Mouse (Mus musculus) midbrain, embryonic 13.5 days (tissue): ENCODE measurements around the gene Qrich2. TPM values are rescaled to one million over a fixed set of nuclear protein-coding genes. Genes with fewer than 3 reads are reported as not detected.

Experiments
- ATAC-seq: fragments of 200-750 bp; cut with Nextera tagmentation; 2 replicates; pipeline ENCODE4 v1.8.0; 2017; ENCODE audit warnings: mild to moderate bottlenecking, moderate TSS enrichment, moderate library complexity
- H3K27ac ChIP-seq: fragments of 300-500 bp; sonication (generic); 2 replicates; pipeline ENCODE4 v1.5.1; 2015; ENCODE audit warnings: inconsistent platforms, mild to moderate bottlenecking, moderate library complexity
- H3K27me3 ChIP-seq: fragments of 300-500 bp; sonication (generic); 2 replicates; pipeline ENCODE4 v1.6.1; 2015; ENCODE audit warnings: mild to moderate bottlenecking, inconsistent platforms
- H3K36me3 ChIP-seq: fragments of 300-500 bp; sonication (generic); 2 replicates; pipeline ENCODE4 v1.6.1; 2015; ENCODE audit warnings: mild to moderate bottlenecking, inconsistent platforms
- H3K4me1 ChIP-seq: fragments of 300-500 bp; sonication (generic); replicated peaks from 2 replicates; pipeline ENCODE4 v1.6.1; 2015; ENCODE audit warnings: inconsistent platforms
- H3K4me2 ChIP-seq: fragments of 300-500 bp; sonication (generic); replicated peaks from 2 replicates; pipeline ENCODE4 v1.6.1; 2015; ENCODE audit warnings: moderate library complexity, mild to moderate bottlenecking, inconsistent platforms
- H3K4me3 ChIP-seq: fragments of 300-500 bp; sonication (generic); replicated peaks from 2 replicates; pipeline ENCODE4 v1.5.1; 2015; ENCODE audit warnings: mild to moderate bottlenecking, inconsistent platforms
- H3K9ac ChIP-seq: fragments of 300-500 bp; sonication (generic); replicated peaks from 2 replicates; pipeline ENCODE4 v1.6.1; 2015; ENCODE audit warnings: mild to moderate bottlenecking, inconsistent platforms
- H3K9me3 ChIP-seq: fragments of 300-500 bp; sonication (generic); 2 replicates; pipeline ENCODE4 v1.6.1; 2016; ENCODE audit warnings: mild to moderate bottlenecking, inconsistent platforms
- WGBS: fragments of 180-500 bp; shearing (Covaris S2); methylation state at CpG from one replicate; pipeline ENCODE4 v1.1.7; 2015; 5-methylcytosine and 5-hydroxymethylcytosine counted together
- polyA plus RNA-seq: library from polyadenylated mRNA; unstranded; fragments of >200 nt; fragmentation: Nextera tagmentation; extraction: Ambion mirVana; gene quantifications from 2 replicates; pipeline ENCODE4 v1.2.1, GENCODE M21; 2015

The Qrich2 gene
- polyA plus RNA-seq, 1 experiment from 2014 or later, result not detected

GRCm38 (mm10) chr11:116394769-116395168 is 71.3 kb downstream of the Qrich2 start:
- H3K27me3 ChIP-seq, result no peaks in the 10 kb centered on the region
- no peaks in the 10 kb centered on the region for H3K9me3 ChIP-seq
- no peak for ATAC-seq
- no peaks in the 10 kb centered on the region for H3K4me1 ChIP-seq
- peaks cover 16% of the 10 kb centered on the region for H3K36me3 ChIP-seq
- no peak overlapping the region for H3K4me3 ChIP-seq
- no peak overlapping the region for H3K27ac ChIP-seq
- no peak overlapping the region for H3K4me2 ChIP-seq
- no peak overlapping the region for H3K9ac ChIP-seq
- WGBS, result 95% methylated on average over 4 of the region's 4 CpGs

Other genes with a start within 250 kb of the Qrich2 start
- gene Evpl, start 228.2 kb downstream of the Qrich2 start, polyA plus RNA-seq, result 0.28 and 0.30 TPM in 2 replicates
- gene Srp68, start 192.0 kb downstream of the Qrich2 start, polyA plus RNA-seq, result 63.4 and 68.5 TPM in 2 replicates
- gene Galr2, start 185.3 kb downstream of the Qrich2 start, polyA plus RNA-seq, result 0.22 and 0.26 TPM in 2 replicates
- gene Exoc7, start 159.0 kb downstream of the Qrich2 start, polyA plus RNA-seq, result 92.0 and 104 TPM in 2 replicates
- gene Foxj1, start 130.8 kb downstream of the Qrich2 start, polyA plus RNA-seq, result 6.2 and 12.4 TPM in 2 replicates
- gene Rnf157, start 53.2 kb downstream of the Qrich2 start, polyA plus RNA-seq, result 25.7 and 31.3 TPM in 2 replicates
- gene Ubald2, start 32.1 kb downstream of the Qrich2 start, polyA plus RNA-seq, result 47.7 and 50.3 TPM in 2 replicates
- gene Prpsap1, start 28.0 kb upstream of the Qrich2 start, polyA plus RNA-seq, result 175 and 187 TPM in 2 replicates
- 3.1 and 3.2 TPM in 2 replicates for gene Sphk1, start 64.7 kb upstream of the Qrich2 start, polyA plus RNA-seq
- 12.3 and 12.7 TPM in 2 replicates for gene Ube2o, start 115.2 kb upstream of the Qrich2 start, polyA plus RNA-seq
- gene Aanat, start 120.2 kb upstream of the Qrich2 start, polyA plus RNA-seq, result 0.22 and 0.34 TPM in 2 replicates
- 0.76 and 0.77 TPM in 2 replicates for gene Rhbdf2, start 160.8 kb upstream of the Qrich2 start, polyA plus RNA-seq
- 1.0 and 1.2 TPM in 2 replicates for gene Prcd, start 187.3 kb upstream of the Qrich2 start, polyA plus RNA-seq
- gene Cygb, start 188.1 kb upstream of the Qrich2 start, polyA plus RNA-seq, result 8.8 TPM in 2 replicates